13 mouse cellular contexts compared by ENCODE assay signal in genomic region chr1:126764201-126764600, GRCm38 (mm10).
"Had no signal": no experiment of that assay in that cellular context is flagged by ENCODE, and none has a peak within 500 bp of the region (broad histone marks: within the 10 kb centered on the region; RNA-seq: fewer than 3 reads in every experiment).

No protein-coding gene starts in this region.

- H3K9ac ChIP-seq: limb, embryonic 15.5 days; liver, embryonic 12.5 days; lung, embryonic 14.5 days; midbrain, embryonic 15.5 days; neural tube, embryonic 13.5 days had no signal

- H3K27ac ChIP-seq: left cerebral cortex, adult 2 months; limb, embryonic 15.5 days; liver, embryonic 12.5 days; macrophage; midbrain, embryonic 15.5 days; neural tube, embryonic 13.5 days had no signal

- H3K4me2 ChIP-seq: limb, embryonic 15.5 days; liver, embryonic 12.5 days; lung, embryonic 14.5 days; midbrain, embryonic 15.5 days; neural tube, embryonic 13.5 days had no signal

- H3K36me3 ChIP-seq: limb, embryonic 15.5 days; liver, embryonic 12.5 days; midbrain, embryonic 15.5 days; neural tube, embryonic 13.5 days had no signal

- H3K9me3 ChIP-seq: limb, embryonic 15.5 days; liver, embryonic 12.5 days; midbrain, embryonic 15.5 days; neural tube, embryonic 13.5 days had no signal

- DNase-seq: kidney, postnatal 25 days; lung, embryonic 14.5 days; lung, postnatal 10 days; retina, postnatal 1 day; right cerebral cortex, postnatal 4 days; spleen, adult 18-20 months; thymus, postnatal 36 days had no signal

- H3K4me3 ChIP-seq: left cerebral cortex, adult 2 months; limb, embryonic 15.5 days; liver, embryonic 12.5 days; midbrain, embryonic 15.5 days; neural tube, embryonic 13.5 days had no signal

- ATAC-seq: liver, embryonic 12.5 days had no signal

- H3K27me3 ChIP-seq: limb, embryonic 15.5 days; liver, embryonic 12.5 days; midbrain, embryonic 15.5 days; neural tube, embryonic 13.5 days had no signal

- H3K4me1 ChIP-seq: liver, embryonic 12.5 days had no signal
